Mouse (Mus musculus): ENCODE data around the gene Hvcn1. TPM values are rescaled to one million over a fixed set of nuclear protein-coding genes. Genes with fewer than 3 reads are reported as not detected.

Hvcn1 gene
- total RNA-seq (2023): 82.9 TPM

GRCm38 (mm10) chr5:122206475-122206874 is at the start of gene Hvcn1:
Hvcn1 (plus strand) TSS chr5:122206804.

DNA sequence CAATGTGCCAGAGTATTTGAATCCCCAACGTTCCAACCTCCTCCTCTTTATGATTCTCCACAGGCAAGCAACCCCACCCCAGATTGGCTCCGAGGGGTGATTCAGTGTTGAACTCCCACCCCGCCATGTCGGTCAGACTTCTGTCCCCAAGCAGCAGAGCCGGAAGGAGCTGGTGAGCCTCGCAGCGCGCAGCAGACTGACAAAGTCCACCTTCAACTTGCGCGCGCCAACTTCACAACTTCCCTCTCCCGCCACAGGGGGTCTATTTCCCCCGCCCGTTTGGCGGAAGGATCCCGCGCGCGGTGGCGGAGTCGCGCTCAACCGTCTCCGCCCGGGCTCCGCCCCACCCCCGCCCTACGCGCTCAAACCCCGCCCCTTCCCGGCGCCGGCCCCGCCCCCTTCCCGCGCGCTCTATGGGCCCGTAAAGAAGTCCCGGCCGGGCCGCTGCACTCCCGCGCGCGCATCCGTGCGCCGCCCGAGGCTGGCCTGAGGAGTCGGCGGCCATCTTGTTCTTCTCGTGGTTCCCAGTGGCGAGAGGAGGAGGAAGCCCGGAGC is 48.7 kb upstream of the Hvcn1 start, which contains the start of gene Ppp1cc:
TSS of gene Ppp1cc (plus strand) at position 452 of the 555 bp plus-strand sequence.

DNA sequence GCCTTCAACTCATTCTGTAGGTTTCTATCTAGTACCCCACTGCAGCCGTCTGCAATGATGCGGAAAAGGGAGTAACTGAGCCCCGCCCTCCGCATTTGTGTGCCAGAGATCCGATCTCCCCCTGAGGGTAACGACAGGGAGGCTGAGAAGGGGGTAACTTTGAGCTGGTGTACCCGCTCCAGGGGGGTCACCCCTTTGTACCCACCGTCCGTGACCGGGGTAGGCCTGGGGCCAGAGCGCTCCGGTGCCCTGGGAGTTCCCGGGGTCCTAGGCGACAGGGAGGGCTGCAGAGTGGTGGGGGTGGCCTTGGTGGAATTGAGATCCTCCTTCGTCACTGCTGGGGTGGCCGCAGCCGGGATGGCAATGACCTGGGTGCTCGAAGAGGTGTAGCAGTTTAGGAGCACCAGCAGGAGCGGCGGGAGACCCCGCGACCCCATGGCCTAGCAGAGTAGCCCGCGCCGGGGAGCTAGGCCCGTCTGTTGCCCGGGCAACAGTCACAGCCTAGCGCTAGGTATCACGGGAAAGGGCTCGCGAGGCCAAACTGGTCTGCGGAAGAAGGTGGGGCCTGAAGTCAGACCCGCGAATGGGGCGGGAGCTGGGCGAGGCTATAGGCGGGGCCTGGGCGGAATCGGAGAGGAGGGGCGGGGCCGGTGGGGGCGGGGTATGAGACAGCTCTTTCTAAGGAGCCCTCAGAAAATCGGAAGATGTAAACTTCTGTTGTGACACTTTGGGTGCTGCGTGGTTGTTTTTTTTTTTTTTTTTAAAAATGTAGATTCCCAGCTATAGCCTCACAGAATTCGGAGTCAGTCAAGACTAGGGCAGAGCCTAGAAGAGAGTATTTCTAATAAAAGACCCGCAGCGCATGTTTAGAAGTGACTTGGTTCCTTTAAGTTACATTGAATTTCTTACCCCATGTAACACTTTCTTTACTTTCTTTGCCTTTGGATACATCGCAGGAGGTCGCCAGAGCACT is 57.6 kb downstream of the Hvcn1 start, which contains the start of gene Tctn1:
TSS of gene Tctn1 (minus strand) at position 528 of the 973 bp plus-strand sequence.

GRCm38 (mm10) chr5:122284183-122285028 is 77.8 kb downstream of the Hvcn1 start, which contains the start of gene Pptc7:
Pptc7 (plus strand) TSS chr5:122284365.

Other genes with a start within 250 kb of the Hvcn1 start
- not detected for gene Cux2, start 156.7 kb upstream of the Hvcn1 start, total RNA-seq (2023)
- gene Myl2, start 105.9 kb upstream of the Hvcn1 start, total RNA-seq (2023): not detected
- gene Ccdc63, start 66.0 kb upstream of the Hvcn1 start, total RNA-seq (2023): not detected
- gene Ppp1cc, start 48.5 kb upstream of the Hvcn1 start, total RNA-seq (2023): 278 TPM
- 3.2 TPM for gene Tctn1, start 57.7 kb downstream of the Hvcn1 start, total RNA-seq (2023)
- gene Pptc7, start 77.6 kb downstream of the Hvcn1 start, total RNA-seq (2023): 36.9 TPM
- 6.9 TPM for gene Rad9b, start 147.4 kb downstream of the Hvcn1 start, total RNA-seq (2023)
- 50.5 TPM for gene Vps29, start 147.6 kb downstream of the Hvcn1 start, total RNA-seq (2023)
- 65.4 TPM for gene Gpn3, start 165.1 kb downstream of the Hvcn1 start, total RNA-seq (2023)
- 9.8 TPM for gene Fam216a, start 165.6 kb downstream of the Hvcn1 start, total RNA-seq (2023)
- 234 TPM for gene Arpc3, start 185.1 kb downstream of the Hvcn1 start, total RNA-seq (2023)
- gene Anapc7, start 214.9 kb downstream of the Hvcn1 start, total RNA-seq (2023): 45.8 TPM

Measured in CD4-positive naive resting alpha-beta T cell, adult 57 days (primary cell).